In genomic region chr11:34112781-34113380, GRCm38 (mm10) we compare ENCODE assay signal across 9 mouse cellular contexts. TPM values are rescaled to one million over a fixed set of nuclear protein-coding genes. Genes with fewer than 3 reads are reported as not detected.
DNase-seq lines count a peak whose midpoint lies in the region; ATAC-seq lines count a peak whose summit lies in the region.
"Had no signal": no experiment of that assay in that cellular context is flagged by ENCODE, and none has a peak within 500 bp of the region (broad histone marks: within the 10 kb centered on the region; RNA-seq: fewer than 3 reads in every experiment).

No protein-coding gene starts in this region.

- peaks cover 10% of the 10 kb centered on the region; the same call in 1 of the 2 replicates for H3K27me3 ChIP-seq in forebrain, embryonic 12.5 days

- WGBS in forebrain, embryonic 12.5 days = 11% methylated on average over 4 of the region's 4 CpGs

- peak; percentile 28 to 37 for DNase-seq in right cerebral cortex, adult 2 months (ENCODE audit: low spot score in 2 of 2)
- no peak for DNase-seq in right cerebral cortex, postnatal 14 days
- DNase-seq in layer of hippocampus, postnatal 14 days (ENCODE audit: low spot score in 2 of 2) = peak; percentile 22 to 67
- peak; percentile 60 for DNase-seq in retina, postnatal 1 day
- DNase-seq in heart, adult 9 months (ENCODE audit: low spot score in 2 of 2) = no peak
- DNase-seq in yolk sac, embryonic 10.5 days (ENCODE audit: low spot score) = no peak
- no peak for DNase-seq in urinary bladder, postnatal 4 days (ENCODE audit: low spot score in 2 of 2)

- no peaks in the 10 kb centered on the region for H3K36me3 ChIP-seq in forebrain, embryonic 12.5 days (replicated peaks)

- ATAC-seq in forebrain, embryonic 12.5 days (ENCODE audit: low FRiP score) = peak; percentile 95

- H3K4me3 ChIP-seq in forebrain, embryonic 12.5 days (replicated peaks) = no peak overlapping the region

- H3K9me3 ChIP-seq in forebrain, embryonic 12.5 days = no peaks in the 10 kb centered on the region

- no peak overlapping the region for H3K4me2 ChIP-seq in forebrain, embryonic 12.5 days

- H3K4me1 ChIP-seq in forebrain, embryonic 12.5 days = peaks cover 15% of the 10 kb centered on the region

- H3K27ac ChIP-seq in forebrain, embryonic 12.5 days = no peak overlapping the region

- H3K9ac ChIP-seq in forebrain, embryonic 12.5 days = no peak overlapping the region

RNA-seq across cellular contexts. Expression of gene 4930469K13Rik, which starts 14.5 kb away (rescaled TPM):
- not detected in 2 replicates for polyA plus RNA-seq in forebrain, embryonic 12.5 days (2016; fragmentation: Nextera tagmentation; extraction: Ambion mirVana)
- total RNA-seq in layer of hippocampus, postnatal 14 days (2021) = not detected
- polyA plus RNA-seq: heart, embryonic 16.5 days had no signal

Comparison
In these comparisons a context has a peak if more than half of its experiments do, and no peak if none do; other contexts are left out.
1. DNase-seq: peak in right cerebral cortex, adult 2 months (2 of 2), layer of hippocampus, postnatal 14 days (2 of 2) and retina, postnatal 1 day (single experiment); none in right cerebral cortex, postnatal 14 days (single experiment), heart, adult 9 months (0 of 2), yolk sac, embryonic 10.5 days (single experiment) and urinary bladder, postnatal 4 days (0 of 2).